Mouse (Mus musculus) G1E (cell line): ENCODE results near the gene Ss18l2.

Experiments
- CTCF ChIP-seq: IDR thresholded peaks from 2 replicates; pipeline ENCODE4 v1.5.1; 2012; ENCODE audit warnings: low read depth, low read length, inconsistent platforms, mixed read lengths
- GATA1 ChIP-seq: IDR thresholded peaks from 2 replicates; pipeline ENCODE4 v1.6.1; 2012; ENCODE audit warnings: borderline replicate concordance, low read length, inconsistent platforms, mixed read lengths
- POLR2AphosphoS5 ChIP-seq: IDR thresholded peaks from 2 replicates; pipeline ENCODE4 v1.6.1; 2012; ENCODE audit warnings: low read depth, low read length, inconsistent platforms; ENCODE audit not compliant: insufficient replicate concordance
- TAL1 ChIP-seq: conservative IDR thresholded peaks from 2 replicates; pipeline ENCODE4 v1.6.1; 2012; ENCODE audit warnings: low read depth, low read length, inconsistent platforms, mixed read lengths

DNA sequence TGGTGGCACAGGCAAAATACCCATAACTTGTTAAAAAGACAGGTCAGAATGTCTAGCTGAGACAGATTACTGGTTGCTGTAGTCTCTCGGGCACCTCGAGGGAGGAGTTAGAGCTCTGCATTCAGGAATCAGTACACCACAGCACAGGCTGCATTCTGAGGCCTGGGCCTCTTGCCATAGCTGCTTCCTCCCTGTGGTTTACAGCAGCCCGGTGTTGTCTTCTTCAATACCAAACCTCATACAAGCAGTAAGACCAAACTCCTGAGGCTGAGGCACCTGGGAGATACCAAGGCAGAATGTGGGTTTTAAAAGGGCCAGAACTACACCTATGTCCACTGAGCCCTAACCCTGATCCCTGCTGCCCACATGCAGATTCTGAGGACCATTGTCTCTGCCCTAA lies 47.3 kb downstream of the Ss18l2 start:
- TF ChIP-seq GATA1 (no peak), CTCF (no peak), TAL1 (no peak), POLR2AphosphoS5 (no peak)
